Mouse (Mus musculus) liver, embryonic 14.5 days (tissue): ENCODE data around the gene March6. TPM values are rescaled to one million over a fixed set of nuclear protein-coding genes. Genes with fewer than 3 reads are reported as not detected.
A peak's percentile ranks its signal among the peaks of the same experiment; 100 is the strongest.

ENCODE experiments used
- ATAC-seq: fragments of 200-750 bp; cut with Nextera tagmentation; 2 replicates; pipeline ENCODE4 v1.8.0; 2017; ENCODE audit warnings: moderate number of reproducible peaks, mild to moderate bottlenecking, moderate library complexity; ENCODE audit not compliant: insufficient read depth
- DNase-seq, 3 experiments: peaks; one replicate each; pipeline ENCODE4 v3.0.0-alpha.2; 2012 to 2013; ENCODE audit warnings: low read depth in 3 of 3, low spot score in 3 of 3
- H3K27ac ChIP-seq: fragments of 300-500 bp; sonication (generic); 2 replicates; pipeline ENCODE4 v1.5.1; 2014; ENCODE audit warnings: moderate library complexity, mild to moderate bottlenecking, control low read depth, inconsistent platforms
- H3K27me3 ChIP-seq: fragments of 300-500 bp; sonication (generic); 2 replicates; pipeline ENCODE4 v1.6.1; 2014; ENCODE audit warnings: mild to moderate bottlenecking, low read length, moderate library complexity; ENCODE audit not compliant: control insufficient read depth, insufficient read depth
- H3K36me3 ChIP-seq: fragments of 300-500 bp; sonication (generic); replicated peaks from 2 replicates; pipeline ENCODE4 v1.6.1; 2014; ENCODE audit warnings: low read depth; ENCODE audit not compliant: control insufficient read depth, insufficient read depth
- H3K4me1 ChIP-seq, 2 experiments: fragments of 200-500 bp in 1 of 2; fragments of 300-500 bp in 1 of 2; sonication (generic) in 1 of 2; replicated peaks; 2 replicates each; pipeline ENCODE4 v1.6.1; 2012 to 2014; ENCODE audit warnings: antibody characterized with exemption in 1 of 2, inconsistent platforms in 1 of 2, low read length in 1 of 2; ENCODE audit not compliant: control insufficient read depth in 2 of 2, insufficient read depth in 2 of 2
- H3K4me2 ChIP-seq: fragments of 300-500 bp; sonication (generic); 2 replicates; pipeline ENCODE4 v1.6.1; 2014; ENCODE audit warnings: low read depth, mild to moderate bottlenecking, control low read depth, moderate library complexity
- H3K4me3 ChIP-seq, 2 experiments: fragments of 200-500 bp in 1 of 2; fragments of 300-500 bp in 1 of 2; sonication (generic) in 1 of 2; 2 replicates each; pipeline ENCODE4 v1.5.1; 2012 to 2014; ENCODE audit warnings: low read depth in 2 of 2, low read length in 2 of 2, mild to moderate bottlenecking in 2 of 2, control low read depth in 1 of 2, inconsistent platforms in 1 of 2, moderate library complexity in 1 of 2; ENCODE audit not compliant: insufficient read depth in 1 of 2
- H3K9ac ChIP-seq: fragments of 300-500 bp; sonication (generic); replicated peaks from 2 replicates; pipeline ENCODE4 v1.6.1; 2014; ENCODE audit warnings: mild to moderate bottlenecking, control low read depth, moderate library complexity
- H3K9me3 ChIP-seq: fragments of 300-500 bp; sonication (generic); 2 replicates; pipeline ENCODE4 v1.6.1; 2016; ENCODE audit warnings: low read length, mixed read lengths; ENCODE audit not compliant: control insufficient read depth
- CTCF ChIP-seq: IDR thresholded peaks from 2 replicates; pipeline ENCODE4 v1.5.1; 2016; ENCODE audit warnings: antibody characterized with exemption, low read depth, control low read depth
- EP300 ChIP-seq: IDR thresholded peaks from 2 replicates; pipeline ENCODE4 v1.6.1; 2016; ENCODE audit warnings: antibody characterized with exemption, low read depth
- WGBS: fragments of 180-500 bp; shearing (Covaris S2); extraction: QIAGEN DNeasy Blood & Tissue Kit; methylation state at CpG from one replicate; pipeline ENCODE4 v1.1.7; 2014; ENCODE audit not compliant: insufficient replicate concordance; 5-methylcytosine and 5-hydroxymethylcytosine counted together
- polyA plus RNA-seq, 2 experiments: library from polyadenylated mRNA; depleted of rRNA in 1 of 2; stranded (reverse) in 1 of 2; unstranded in 1 of 2; fragments of >200 nt; fragmentation: Nextera tagmentation in 1 of 2; extraction: Ambion mirVana in 1 of 2; gene quantifications; 2 replicates each; pipeline versions ENCODE4 v1.2.1 to v1.2.3; 2012 to 2014

March6 gene
- polyA plus RNA-seq, 2 experiments = 9.0 to 12.7 TPM

- TF ChIP-seq EP300 = no peak
- no peak for TF ChIP-seq CTCF
- no peaks in the 10 kb centered on the region for H3K27me3 ChIP-seq
- H3K9me3 ChIP-seq = no peaks in the 10 kb centered on the region
- H3K4me3 ChIP-seq = no peak overlapping the region
- DNase-seq (no peak), ATAC-seq (no peak)
- H3K36me3 ChIP-seq = no peaks in the 10 kb centered on the region
- peaks cover 27 to 30% of the 10 kb centered on the region in 2 experiments for H3K4me1 ChIP-seq
- H3K4me2 ChIP-seq = peak overlapping the region; percentile 80
- H3K9ac ChIP-seq = no peak overlapping the region; the same call in 1 of the 2 replicates
- no peak overlapping the region for H3K27ac ChIP-seq
- 82% methylated on average over 4 of the region's 4 CpGs for WGBS
Measured at GRCm38 (mm10) chr15:31528477-31528876, 2.4 kb downstream of the March6 start.

- TF ChIP-seq EP300 (no peak), CTCF (no peak)
- ATAC-seq (no peak), DNase-seq (no peak)
- no peaks in the 10 kb centered on the region for H3K36me3 ChIP-seq
- no peak overlapping the region for H3K4me3 ChIP-seq
- H3K4me1 ChIP-seq = peaks cover 21% of the 10 kb centered on the region in 2 experiments
- no peak overlapping the region for H3K4me2 ChIP-seq
- H3K27me3 ChIP-seq = no peaks in the 10 kb centered on the region
- no peak overlapping the region for H3K9ac ChIP-seq
- H3K9me3 ChIP-seq = no peaks in the 10 kb centered on the region
- H3K27ac ChIP-seq = no peak overlapping the region
- 60% methylated on average over 1 of the region's 1 CpGs for WGBS
Measured at GRCm38 (mm10) chr15:31526463-31526862, 4.4 kb downstream of the March6 start.

- Histone ChIP-seq H3K9ac (no peak overlapping the region), H3K9me3 (no peaks in the 10 kb centered on the region), H3K27ac (no peak overlapping the region), H3K4me1 (peaks cover 12 to 18% of the 10 kb centered on the region in 2 experiments), H3K27me3 (no peaks in the 10 kb centered on the region), H3K36me3 (no peaks in the 10 kb centered on the region), H3K4me2 (no peak overlapping the region), H3K4me3 (no peak overlapping the region)
- no peak for ATAC-seq
- no peak for DNase-seq
- 34% methylated on average over 5 of the region's 5 CpGs for WGBS
- TF ChIP-seq EP300 (no peak), CTCF (no peak)
Measured at GRCm38 (mm10) chr15:31519000-31519399, 11.9 kb downstream of the March6 start.

- no peak overlapping the region for H3K4me3 ChIP-seq
- 44% methylated on average over 2 of the region's 2 CpGs for WGBS
- no peak for DNase-seq
- no peaks in the 10 kb centered on the region for H3K27me3 ChIP-seq
- H3K9ac ChIP-seq = no peak overlapping the region
- H3K9me3 ChIP-seq = no peaks in the 10 kb centered on the region
- no peak for ATAC-seq
- no peaks in the 10 kb centered on the region for H3K36me3 ChIP-seq
- H3K27ac ChIP-seq = no peak overlapping the region
- peaks cover 9 to 13% of the 10 kb centered on the region in 2 experiments; a peak in 3 of 4 replicates for H3K4me1 ChIP-seq
- TF ChIP-seq CTCF (no peak), EP300 (no peak)
- no peak overlapping the region for H3K4me2 ChIP-seq
Measured at GRCm38 (mm10) chr15:31518371-31518770, 12.5 kb downstream of the March6 start.

GRCm38 (mm10) chr15:31517186-31517585 lies 13.7 kb downstream of the March6 start:
- no peak overlapping the region for H3K9ac ChIP-seq
- H3K36me3 ChIP-seq = no peaks in the 10 kb centered on the region
- 48% methylated on average over 1 of the region's 1 CpGs for WGBS
- no peak overlapping the region for H3K4me2 ChIP-seq
- H3K4me1 ChIP-seq = peaks cover 8 to 10% of the 10 kb centered on the region in 2 experiments
- DNase-seq (no peak), ATAC-seq (no peak)
- no peaks in the 10 kb centered on the region for H3K9me3 ChIP-seq
- H3K27ac ChIP-seq = no peak overlapping the region
- no peaks in the 10 kb centered on the region for H3K27me3 ChIP-seq
- TF ChIP-seq CTCF = peak; percentile 32; the same call in 1 of the 2 replicates
- TF ChIP-seq EP300 = no peak
- H3K4me3 ChIP-seq = no peak overlapping the region
